Mouse (Mus musculus): ENCODE results near the gene Ifng.

DNA sequence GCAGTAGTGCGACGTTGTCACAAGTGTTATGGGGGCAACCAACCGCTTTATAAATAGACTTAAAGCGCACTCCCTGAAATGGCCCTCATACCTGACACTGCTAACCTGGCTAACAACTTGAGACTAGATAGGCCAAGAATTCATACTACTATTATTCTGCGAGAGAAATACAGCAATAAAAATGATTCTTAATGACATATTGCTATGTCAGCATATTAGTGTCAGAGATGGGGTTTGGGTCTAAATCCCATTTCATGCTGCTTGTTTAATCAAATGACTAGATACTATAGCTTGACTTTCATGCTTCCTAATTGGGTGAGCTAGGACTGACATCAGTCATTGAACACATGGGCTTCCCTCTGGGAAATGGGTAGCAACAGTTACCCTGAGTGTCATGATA, 39.3 kb downstream of the Ifng start:
- TF ChIP-seq CTCF (IDR thresholded peaks at IDR 0.05; ENCODE audit: low read depth) (no peak), EP300 (optimal IDR thresholded peaks at IDR 0.05) (no peak)

Data from stomach, postnatal 0 days (tissue).